8 mouse cellular contexts compared by ENCODE assay signal in the genomic region with DNA sequence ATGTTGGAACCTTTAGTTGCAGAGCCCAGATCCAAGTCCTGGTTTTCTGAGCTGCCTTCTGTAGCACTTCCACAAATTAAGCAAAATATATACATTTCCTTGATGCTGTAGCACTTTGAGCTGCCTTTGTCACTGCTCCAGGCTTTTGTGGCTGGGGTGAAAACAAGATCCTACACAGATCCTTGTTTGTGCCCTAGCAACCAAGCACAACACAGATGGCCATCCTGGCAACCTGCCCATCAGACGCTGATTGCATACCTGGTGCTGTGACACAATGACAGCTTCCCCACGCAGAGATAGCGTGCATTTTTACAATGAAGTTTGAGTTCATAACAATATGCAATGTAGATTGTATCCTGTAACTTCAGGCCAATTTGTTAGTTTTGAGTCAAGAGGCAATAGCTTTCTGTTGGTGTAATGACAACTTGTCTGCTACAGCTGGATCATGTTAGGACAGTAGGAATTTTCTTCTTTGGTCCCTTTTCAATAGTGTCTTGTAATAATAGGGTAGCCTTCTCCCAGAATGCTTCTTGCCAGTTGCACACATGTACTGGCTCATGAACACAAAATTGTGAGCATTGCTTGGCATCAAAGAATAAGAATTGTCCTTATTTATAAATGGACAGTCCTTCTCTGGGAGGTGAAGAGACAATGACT.
DNase-seq lines count a peak whose midpoint lies in the region; ATAC-seq lines count a peak whose summit lies in the region.

No protein-coding gene starts in this region.

- H3K9me3 ChIP-seq in midbrain, embryonic 14.5 days (ENCODE audit: control insufficient read depth, low read length), result 0 out of 2 replicates have a peak, but pooled peaks cover 4% of the 10 kb centered on the region
- no peaks in the 10 kb centered on the region; the same call in 1 of the 2 replicates for H3K9me3 ChIP-seq in midbrain, embryonic 11.5 days (ENCODE audit: control insufficient read depth, low read length)
- no peaks in the 10 kb centered on the region; the same call in 1 of the 2 replicates for H3K9me3 ChIP-seq in kidney, embryonic 14.5 days (ENCODE audit: control insufficient read depth, low read length)

- H3K4me1 ChIP-seq in midbrain, embryonic 14.5 days (ENCODE audit: control insufficient read depth, insufficient read depth, low read length), result no peaks in the 10 kb centered on the region
- no peaks in the 10 kb centered on the region for H3K4me1 ChIP-seq in midbrain, embryonic 11.5 days (ENCODE audit: control insufficient read depth, insufficient read depth, low read length)
- no peaks in the 10 kb centered on the region for H3K4me1 ChIP-seq in kidney, embryonic 14.5 days (ENCODE audit: control insufficient read depth, insufficient read depth, low read length)

- no peak overlapping the region for H3K27ac ChIP-seq in midbrain, embryonic 14.5 days (replicated peaks; ENCODE audit: low read depth, low read length)
- H3K27ac ChIP-seq in midbrain, embryonic 11.5 days (ENCODE audit: low read depth, low read length), result no peak overlapping the region
- no peak overlapping the region for H3K27ac ChIP-seq in kidney, embryonic 14.5 days (ENCODE audit: low read depth, low read length)

- H3K4me3 ChIP-seq in midbrain, embryonic 14.5 days (replicated peaks; ENCODE audit: low read depth, low read length), result no peak overlapping the region
- no peak overlapping the region for H3K4me3 ChIP-seq in midbrain, embryonic 11.5 days (ENCODE audit: low read depth, low read length)
- no peak overlapping the region for H3K4me3 ChIP-seq in kidney, embryonic 14.5 days (ENCODE audit: low read length)

- H3K9ac ChIP-seq in midbrain, embryonic 14.5 days (replicated peaks; ENCODE audit: low read length), result no peak overlapping the region
- H3K9ac ChIP-seq in midbrain, embryonic 11.5 days (ENCODE audit: low read length), result no peak overlapping the region
- no peak overlapping the region for H3K9ac ChIP-seq in kidney, embryonic 14.5 days (ENCODE audit: low read depth, low read length)

- no peaks in the 10 kb centered on the region for H3K27me3 ChIP-seq in midbrain, embryonic 14.5 days (ENCODE audit: control insufficient read depth, insufficient read depth, low read length)
- H3K27me3 ChIP-seq in midbrain, embryonic 11.5 days (ENCODE audit: control insufficient read depth, insufficient read depth, low read length), result no peaks in the 10 kb centered on the region
- H3K27me3 ChIP-seq in kidney, embryonic 14.5 days (ENCODE audit: control insufficient read depth, insufficient read depth, low read length), result no peaks in the 10 kb centered on the region

- intact Hi-C loops in left cerebral cortex, postnatal 25 days (cut with DNase I), result no loop called here

- peak; percentile 64 for ATAC-seq in midbrain, embryonic 14.5 days (ENCODE audit: low FRiP score, low TSS enrichment)
- no peak for ATAC-seq in midbrain, embryonic 11.5 days (ENCODE audit: low FRiP score)
- no peak for ATAC-seq in kidney, embryonic 14.5 days (ENCODE audit: low FRiP score, low TSS enrichment)

- WGBS in midbrain, embryonic 14.5 days, result 49% methylated on average over 3 of the region's 3 CpGs
- 89% methylated on average over 3 of the region's 3 CpGs for WGBS in midbrain, embryonic 11.5 days
- 79% methylated on average over 3 of the region's 3 CpGs for WGBS in kidney, embryonic 14.5 days

- H3K36me3 ChIP-seq in midbrain, embryonic 14.5 days (ENCODE audit: control insufficient read depth, insufficient read depth, low read length), result no peaks in the 10 kb centered on the region
- no peaks in the 10 kb centered on the region for H3K36me3 ChIP-seq in midbrain, embryonic 11.5 days (ENCODE audit: control insufficient read depth, insufficient read depth, low read length)
- H3K36me3 ChIP-seq in kidney, embryonic 14.5 days (ENCODE audit: control insufficient read depth, insufficient read depth, low read length), result no peaks in the 10 kb centered on the region

- H3K4me2 ChIP-seq in midbrain, embryonic 14.5 days (ENCODE audit: low read length), result no peak overlapping the region
- H3K4me2 ChIP-seq in midbrain, embryonic 11.5 days, result no peak overlapping the region
- no peak overlapping the region for H3K4me2 ChIP-seq in kidney, embryonic 14.5 days (replicated peaks; ENCODE audit: low read depth, low read length)

- peak; percentile 13 for DNase-seq in adrenal gland, postnatal 14 days
- no peak for DNase-seq in adrenal gland, adult 2 months
- DNase-seq in midbrain, embryonic 14.5 days, result peak; percentile 72
- DNase-seq in midbrain, embryonic 11.5 days (ENCODE audit: low spot score, missing footprints), result no peak
- DNase-seq in frontal cortex, postnatal 10 days (ENCODE audit: low spot score in 2 of 2), result peak; percentile 49 to 54
- peak; percentile 34 to 39 for DNase-seq in left cerebral cortex, postnatal 25 days (ENCODE audit: low spot score in 2 of 2)
- no peak for DNase-seq in embryo, embryonic 10 days (ENCODE audit: low spot score)

Comparison
In these comparisons a context has a peak if more than half of its experiments do, and no peak if none do; other contexts are left out.
1. DNase-seq: peak in adrenal gland, postnatal 14 days (single experiment), midbrain, embryonic 14.5 days (single experiment), frontal cortex, postnatal 10 days (2 of 2) and left cerebral cortex, postnatal 25 days (2 of 2); none in adrenal gland, adult 2 months (single experiment), midbrain, embryonic 11.5 days (single experiment) and embryo, embryonic 10 days (single experiment).